Mouse (Mus musculus) midbrain, postnatal 0 days (tissue): Measurements from ENCODE around the gene Il27ra. TPM values are rescaled to one million over a fixed set of nuclear protein-coding genes. Genes with fewer than 3 reads are reported as not detected.

ENCODE experiments used
- ATAC-seq: fragments of 200-750 bp; cut with Nextera tagmentation; 2 replicates; pipeline ENCODE4 v1.8.0; 2017; ENCODE audit warnings: moderate number of reproducible peaks, mild to moderate bottlenecking, moderate TSS enrichment, moderate library complexity; ENCODE audit not compliant: low FRiP score
- DNase-seq: peaks from one replicate; pipeline ENCODE4 v3.0.0-alpha.2; 2015; ENCODE audit warnings: low spot score
- H3K27ac ChIP-seq: fragments of 300-500 bp; sonication (generic); 2 replicates; pipeline ENCODE4 v1.5.1; 2014; ENCODE audit warnings: low read depth, mild to moderate bottlenecking, low read length, mixed read lengths
- H3K27me3 ChIP-seq: fragments of 300-500 bp; sonication (generic); 2 replicates; pipeline ENCODE4 v1.6.1; 2014; ENCODE audit warnings: low read length, control low read depth, mixed read lengths; ENCODE audit not compliant: insufficient read depth
- H3K36me3 ChIP-seq: fragments of 300-500 bp; sonication (generic); 2 replicates; pipeline ENCODE4 v1.6.1; 2014; ENCODE audit warnings: low read length, control low read depth, mixed read lengths; ENCODE audit not compliant: insufficient read depth
- H3K4me1 ChIP-seq: fragments of 300-500 bp; sonication (generic); 2 replicates; pipeline ENCODE4 v1.6.1; 2014; ENCODE audit warnings: mild to moderate bottlenecking, control low read depth, antibody characterized with exemption, low read length, mixed read lengths; ENCODE audit not compliant: insufficient read depth
- H3K4me2 ChIP-seq: fragments of 300-500 bp; sonication (generic); 2 replicates; pipeline ENCODE4 v1.6.1; 2014; ENCODE audit warnings: low read depth, mild to moderate bottlenecking, low read length, mixed read lengths; ENCODE audit not compliant: poor library complexity, severe bottlenecking
- H3K4me3 ChIP-seq: fragments of 300-500 bp; sonication (generic); 2 replicates; pipeline ENCODE4 v1.5.1; 2014; ENCODE audit warnings: low read depth, mild to moderate bottlenecking, low read length, moderate library complexity
- H3K9ac ChIP-seq: fragments of 300-500 bp; sonication (generic); replicated peaks from 2 replicates; pipeline ENCODE4 v1.6.1; 2014; ENCODE audit warnings: mild to moderate bottlenecking, low read length, moderate library complexity, mixed read lengths; ENCODE audit not compliant: poor library complexity, severe bottlenecking
- H3K9me3 ChIP-seq: fragments of 300-500 bp; sonication (generic); 2 replicates; pipeline ENCODE4 v1.6.1; 2016; ENCODE audit warnings: low read length, control low read depth
- CTCF ChIP-seq: IDR thresholded peaks from 2 replicates; pipeline ENCODE4 v1.5.1; 2016; ENCODE audit warnings: antibody characterized with exemption, mild to moderate bottlenecking
- WGBS: fragments of 180-500 bp; shearing (Covaris S2); extraction: QIAGEN DNeasy Blood & Tissue Kit; methylation state at CpG from one replicate; pipeline ENCODE4 v1.1.7; 2014; 5-methylcytosine and 5-hydroxymethylcytosine counted together
- polyA plus RNA-seq: library from polyadenylated mRNA; unstranded; fragments of >200 nt; fragmentation: Nextera tagmentation; extraction: Ambion mirVana; gene quantifications from 2 replicates; pipeline ENCODE4 v1.2.1, GENCODE M21; 2015
- total RNA-seq: library from RNA; depleted of rRNA; stranded (reverse); fragments of >200 nt; gene quantifications from 2 replicates; pipeline ENCODE4 v1.2.3, GENCODE M21; 2014

Gene Il27ra
- total and polyA plus RNA-seq, 2 experiments from 2014 or later: 0.21 to 0.71 TPM

GRCm38 (mm10) chr8:84039050-84039449 is 3.3 kb downstream of the Il27ra start:
- Histone ChIP-seq H3K4me3 (no peak overlapping the region), H3K27me3 (peaks cover 38% of the 10 kb centered on the region), H3K27ac (no peak overlapping the region), H3K4me1 (peaks cover 4% of the 10 kb centered on the region; the same call in 1 of the 2 replicates), H3K9ac (no peak overlapping the region), H3K4me2 (no peak overlapping the region), H3K9me3 (no peaks in the 10 kb centered on the region), H3K36me3 (no peaks in the 10 kb centered on the region)
- DNase-seq (peak; percentile 89), ATAC-seq (no peak)
- TF ChIP-seq CTCF: peak; percentile 90
- 9% methylated on average over 5 of the region's 5 CpGs for WGBS

GRCm38 (mm10) chr8:84038015-84038414 is 4.4 kb downstream of the Il27ra start:
- Histone ChIP-seq H3K9me3 (no peaks in the 10 kb centered on the region), H3K27ac (no peak overlapping the region), H3K27me3 (peaks cover 27% of the 10 kb centered on the region), H3K36me3 (no peaks in the 10 kb centered on the region), H3K4me3 (no peak overlapping the region), H3K9ac (no peak overlapping the region), H3K4me2 (no peak overlapping the region), H3K4me1 (peaks cover 4% of the 10 kb centered on the region; the same call in 1 of the 2 replicates)
- 69% methylated on average over 5 of the region's 5 CpGs for WGBS
- ATAC-seq (no peak), DNase-seq (no peak)
- no peak for TF ChIP-seq CTCF

- Histone ChIP-seq H3K9me3 (no peaks in the 10 kb centered on the region), H3K4me2 (no peak overlapping the region), H3K4me3 (no peak overlapping the region), H3K9ac (no peak overlapping the region), H3K27ac (no peak overlapping the region), H3K4me1 (no peaks in the 10 kb centered on the region), H3K36me3 (no peaks in the 10 kb centered on the region), H3K27me3 (peaks cover 15% of the 10 kb centered on the region; the same call in 1 of the 2 replicates)
- DNase-seq: no peak
- WGBS: 78% methylated on average over 4 of the region's 4 CpGs
- no peak for ATAC-seq
- TF ChIP-seq CTCF: no peak
Measured at GRCm38 (mm10) chr8:84032777-84033176, 9.6 kb downstream of the Il27ra start.

- no peaks in the 10 kb centered on the region for H3K4me1 ChIP-seq
- no peaks in the 10 kb centered on the region for H3K36me3 ChIP-seq
- no peak overlapping the region for H3K4me3 ChIP-seq
- H3K9ac ChIP-seq: no peak overlapping the region
- no peak for DNase-seq
- ATAC-seq: no peak
- no peaks in the 10 kb centered on the region for H3K9me3 ChIP-seq
- no peak for TF ChIP-seq CTCF
- no peak overlapping the region for H3K4me2 ChIP-seq
- H3K27me3 ChIP-seq: peaks cover 22% of the 10 kb centered on the region; the same call in 1 of the 2 replicates
- WGBS: 89% methylated on average over 5 of the region's 5 CpGs
- no peak overlapping the region for H3K27ac ChIP-seq
Measured at GRCm38 (mm10) chr8:84029272-84029671, 13.1 kb downstream of the Il27ra start.

- Histone ChIP-seq H3K4me1 (no peaks in the 10 kb centered on the region), H3K4me3 (no peak overlapping the region), H3K4me2 (no peak overlapping the region), H3K9ac (no peak overlapping the region), H3K27ac (no peak overlapping the region), H3K36me3 (no peaks in the 10 kb centered on the region), H3K9me3 (no peaks in the 10 kb centered on the region), H3K27me3 (peaks cover 22% of the 10 kb centered on the region; the same call in 1 of the 2 replicates)
- no peak for TF ChIP-seq CTCF
- ATAC-seq (no peak), DNase-seq (no peak)
- 9% methylated on average over 10 of the region's 10 CpGs for WGBS
Measured at GRCm38 (mm10) chr8:84027449-84027848, 14.9 kb downstream of the Il27ra start.

- Histone ChIP-seq H3K4me3 (peak overlapping the region; percentile 57), H3K4me1 (no peaks in the 10 kb centered on the region)
Measured at GRCm38 (mm10) chr8:84025863-84026262, 16.5 kb downstream of the Il27ra start.

More at GRCm38 (mm10) chr8:84025863-84026262, 16.5 kb downstream of the Il27ra start:
- H3K9me3 ChIP-seq: no peaks in the 10 kb centered on the region
- H3K4me2 ChIP-seq: peak overlapping the region; percentile 91
- under 1% methylated on average over 36 of the region's 41 CpGs for WGBS
- ATAC-seq (peak; percentile 42), DNase-seq (peak; percentile 55)
- H3K9ac ChIP-seq: peak overlapping the region; percentile 77
- no peaks in the 10 kb centered on the region for H3K36me3 ChIP-seq
- TF ChIP-seq CTCF: no peak
- H3K27me3 ChIP-seq: peaks cover 29% of the 10 kb centered on the region; the same call in 1 of the 2 replicates
- no peak overlapping the region for H3K27ac ChIP-seq
